Mouse (Mus musculus) forebrain, embryonic 11.5 days (tissue): ENCODE measurements around the gene Ssrp1. TPM values are rescaled to one million over a fixed set of nuclear protein-coding genes. Genes with fewer than 3 reads are reported as not detected.

Experiments used
- ATAC-seq: fragments of 200-750 bp; cut with Nextera tagmentation; replicated peaks from 2 replicates; pipeline ENCODE4 v1.8.0; 2017; ENCODE audit warnings: moderate TSS enrichment; ENCODE audit not compliant: low FRiP score
- DNase-seq: peaks from one replicate; pipeline ENCODE4 v3.0.0-alpha.2; 2017; ENCODE audit warnings: low spot score
- H3K27ac ChIP-seq: fragments of 300-500 bp; sonication (generic); 2 replicates; pipeline ENCODE4 v1.5.1; 2014; ENCODE audit warnings: low read depth, low read length
- H3K27me3 ChIP-seq: fragments of 300-500 bp; sonication (generic); 2 replicates; pipeline ENCODE4 v1.6.1; 2014; ENCODE audit warnings: mild to moderate bottlenecking, low read length, mixed read lengths; ENCODE audit not compliant: control insufficient read depth, insufficient read depth
- H3K36me3 ChIP-seq: fragments of 300-500 bp; sonication (generic); 2 replicates; pipeline ENCODE4 v1.6.1; 2014; ENCODE audit warnings: mild to moderate bottlenecking, low read length, moderate library complexity, mixed read lengths; ENCODE audit not compliant: control insufficient read depth, insufficient read depth
- H3K4me1 ChIP-seq: fragments of 300-500 bp; sonication (generic); replicated peaks from 2 replicates; pipeline ENCODE4 v1.6.1; 2014; ENCODE audit warnings: low read length, mixed read lengths; ENCODE audit not compliant: control insufficient read depth, insufficient read depth
- H3K4me2 ChIP-seq: fragments of 300-500 bp; sonication (generic); 2 replicates; pipeline ENCODE4 v1.6.1; 2014; ENCODE audit warnings: low read depth, mild to moderate bottlenecking, low read length, moderate library complexity, mixed read lengths; ENCODE audit not compliant: severe bottlenecking
- H3K4me3 ChIP-seq: fragments of 300-500 bp; sonication (generic); 2 replicates; pipeline ENCODE4 v1.5.1; 2014; ENCODE audit warnings: low read depth, low read length
- H3K9ac ChIP-seq: fragments of 300-500 bp; sonication (generic); 2 replicates; pipeline ENCODE4 v1.6.1; 2014; ENCODE audit warnings: low read length
- H3K9me3 ChIP-seq: fragments of 300-500 bp; sonication (generic); 2 replicates; pipeline ENCODE4 v1.6.1; 2016; ENCODE audit warnings: low read length, mixed read lengths; ENCODE audit not compliant: control insufficient read depth
- WGBS: fragments of 180-500 bp; shearing (Covaris S2); extraction: QIAGEN DNeasy Blood & Tissue Kit; methylation state at CpG from one replicate; pipeline ENCODE4 v1.1.7; 2014; 5-methylcytosine and 5-hydroxymethylcytosine counted together
- polyA plus RNA-seq: library from polyadenylated mRNA; unstranded; fragments of >200 nt; fragmentation: Nextera tagmentation; extraction: Ambion mirVana; gene quantifications from 2 replicates; pipeline ENCODE4 v1.2.1, GENCODE M21; 2014

Ssrp1 gene
- polyA plus RNA-seq, 1 experiment from 2014 or later = 375 TPM

DNA sequence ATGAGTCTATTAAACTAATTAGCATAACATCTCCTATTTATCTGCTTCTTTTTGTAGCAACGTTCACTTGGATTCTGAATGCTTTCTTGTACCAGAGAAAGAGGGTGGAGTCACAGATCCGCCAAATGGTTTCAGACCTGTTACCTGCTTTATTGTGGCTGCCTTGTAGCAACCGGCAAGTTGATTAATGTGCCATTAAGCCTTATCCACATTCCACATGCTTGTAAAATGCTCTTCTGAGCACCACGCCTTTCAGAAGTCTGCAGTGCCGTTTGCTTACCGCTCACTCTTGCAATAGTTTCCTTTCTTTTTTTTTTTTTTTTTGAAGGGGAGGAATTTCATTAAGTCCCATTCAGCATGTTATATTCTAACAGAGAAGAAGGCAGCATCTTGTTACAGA is 7.1 kb upstream of the Ssrp1 start:
- DNase-seq (no peak), ATAC-seq (no peak)
- no peak overlapping the region for H3K4me2 ChIP-seq
- 81% methylated on average over 6 of the region's 6 CpGs for WGBS
- H3K9me3 ChIP-seq = no peaks in the 10 kb centered on the region
- H3K4me3 ChIP-seq = no peak overlapping the region
- H3K27me3 ChIP-seq = no peaks in the 10 kb centered on the region
- no peaks in the 10 kb centered on the region for H3K4me1 ChIP-seq
- H3K27ac ChIP-seq = no peak overlapping the region
- no peak overlapping the region for H3K9ac ChIP-seq
- no peaks in the 10 kb centered on the region for H3K36me3 ChIP-seq

DNA sequence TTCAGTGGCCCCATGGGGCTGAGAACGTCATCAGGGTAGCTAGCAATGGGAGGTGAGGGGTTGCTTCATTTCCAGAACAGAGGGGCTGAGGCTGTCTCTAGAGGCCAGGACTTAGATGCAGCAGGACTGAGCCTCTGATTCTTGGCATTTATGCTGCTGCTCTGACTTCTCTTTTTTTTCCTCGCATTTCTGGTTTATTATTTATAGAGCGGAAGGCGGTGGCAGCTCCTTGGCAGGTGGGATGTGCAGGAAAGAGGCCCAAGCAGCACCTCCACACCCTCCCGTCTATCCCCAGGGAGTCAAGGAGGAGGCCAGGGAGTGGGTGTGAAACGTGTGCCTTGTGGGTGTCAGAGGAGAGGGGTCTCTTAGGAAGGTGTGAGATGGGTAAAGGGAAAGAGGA is 6.0 kb upstream of the Ssrp1 start:
- Histone ChIP-seq H3K4me3 (no peak overlapping the region), H3K27me3 (no peaks in the 10 kb centered on the region), H3K4me2 (no peak overlapping the region), H3K36me3 (no peaks in the 10 kb centered on the region), H3K27ac (no peak overlapping the region), H3K9me3 (no peaks in the 10 kb centered on the region), H3K4me1 (no peaks in the 10 kb centered on the region), H3K9ac (no peak overlapping the region)
- ATAC-seq (no peak), DNase-seq (no peak)
- WGBS = 73% methylated on average over 6 of the region's 6 CpGs

DNA sequence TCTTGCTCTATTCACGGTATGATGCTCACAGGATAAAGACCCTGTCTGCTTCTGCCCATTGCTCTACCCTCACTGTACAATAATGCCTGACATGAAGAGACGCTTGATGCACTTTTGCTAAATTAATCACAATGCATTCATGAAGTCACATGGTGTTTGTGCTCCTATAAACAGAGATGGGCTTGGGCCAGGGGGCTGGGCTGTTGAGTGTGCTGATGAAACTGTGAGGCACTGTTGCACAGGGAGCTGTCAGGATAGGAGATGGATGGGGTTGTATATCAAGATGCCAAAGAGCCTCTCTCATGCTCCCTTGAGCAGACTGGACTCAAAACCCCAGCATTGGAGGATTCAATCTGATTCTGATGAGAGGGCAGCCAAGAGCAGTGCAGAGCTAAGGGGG is 3.9 kb upstream of the Ssrp1 start:
- no peak for DNase-seq

DNA sequence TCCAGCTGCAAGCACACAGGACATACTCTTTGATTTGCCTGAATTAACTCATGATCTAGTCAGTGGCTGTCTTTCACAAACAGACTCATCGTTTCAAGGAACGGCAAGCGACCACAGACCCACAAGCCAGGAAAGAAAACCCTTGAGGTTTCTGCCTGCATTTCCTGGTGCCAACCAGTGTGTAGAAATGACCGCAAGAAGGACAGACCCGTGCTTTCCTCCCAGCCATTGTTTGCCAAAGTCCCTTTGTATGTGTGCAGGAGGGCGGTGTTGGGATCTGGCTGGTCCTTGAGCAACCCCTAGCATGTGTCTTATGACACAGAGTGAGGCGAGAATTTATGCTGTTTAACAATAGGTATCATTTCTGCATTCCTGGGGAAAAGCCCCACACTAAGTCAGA is 2.9 kb upstream of the Ssrp1 start:
- Histone ChIP-seq H3K36me3 (no peaks in the 10 kb centered on the region), H3K4me3 (no peak overlapping the region), H3K9me3 (no peaks in the 10 kb centered on the region), H3K27ac (no peak overlapping the region), H3K4me1 (peaks cover 10% of the 10 kb centered on the region), H3K27me3 (no peaks in the 10 kb centered on the region), H3K9ac (no peak overlapping the region), H3K4me2 (no peak overlapping the region)
- 84% methylated on average over 7 of the region's 7 CpGs for WGBS
- DNase-seq (no peak), ATAC-seq (no peak)

More for the DNA sequence above, 3.9 kb upstream of the Ssrp1 start:
- Histone ChIP-seq H3K9ac (no peak overlapping the region), H3K27ac (no peak overlapping the region), H3K4me3 (no peak overlapping the region), H3K9me3 (no peaks in the 10 kb centered on the region), H3K27me3 (no peaks in the 10 kb centered on the region), H3K4me1 (peaks cover 4% of the 10 kb centered on the region), H3K4me2 (no peak overlapping the region), H3K36me3 (no peaks in the 10 kb centered on the region)
- WGBS = 92% methylated on average over 2 of the region's 2 CpGs
- no peak for ATAC-seq

DNA sequence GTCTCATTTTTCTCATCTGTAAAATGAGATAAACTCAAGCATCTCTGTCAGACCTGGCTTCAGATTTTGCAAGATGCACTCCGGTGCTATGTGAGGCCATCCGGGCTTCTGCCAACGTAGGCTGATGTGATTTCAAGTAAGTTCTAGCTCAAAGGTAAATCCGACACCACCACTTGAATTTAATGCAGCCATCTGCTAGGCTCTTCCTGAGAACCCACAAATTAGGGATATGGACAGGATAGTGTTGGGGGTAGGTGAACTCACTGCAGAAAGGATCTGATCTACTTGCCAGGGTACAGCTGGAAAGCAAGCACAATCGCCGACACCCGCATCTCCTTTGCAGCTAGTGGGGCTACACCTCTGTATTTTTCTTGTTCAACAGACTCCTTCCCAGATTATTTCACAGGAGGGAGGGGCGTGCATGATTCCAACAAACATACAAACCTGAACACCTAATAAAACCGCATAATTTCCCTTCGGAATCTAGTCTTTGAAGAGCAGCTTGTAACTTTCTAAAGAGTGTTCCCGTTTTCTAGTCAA is 457 bp upstream of the Ssrp1 start:
- peak; percentile 47 for ATAC-seq
- no peaks in the 10 kb centered on the region for H3K9me3 ChIP-seq
- peaks cover 10% of the 10 kb centered on the region for H3K4me1 ChIP-seq
- H3K36me3 ChIP-seq = peaks cover 16% of the 10 kb centered on the region
- peak overlapping the region; percentile 97 for H3K9ac ChIP-seq
- no peaks in the 10 kb centered on the region for H3K27me3 ChIP-seq
- peak overlapping the region; percentile 66 for H3K4me2 ChIP-seq
- H3K27ac ChIP-seq = 0 out of 2 replicates have a peak overlapping the region, but pooled peaks have one; percentile 31
- H3K4me3 ChIP-seq = peak overlapping the region; percentile 80
- peak; percentile 64 for DNase-seq
- WGBS = 10% methylated on average over 11 of the region's 11 CpGs

- Histone ChIP-seq H3K4me2 (peak overlapping the region; percentile 88), H3K27ac (no peak overlapping the region), H3K4me3 (peak overlapping the region; percentile 80), H3K36me3 (peaks cover 25% of the 10 kb centered on the region), H3K9me3 (no peaks in the 10 kb centered on the region), H3K9ac (peak overlapping the region; percentile 97), H3K27me3 (no peaks in the 10 kb centered on the region), H3K4me1 (peaks cover 10% of the 10 kb centered on the region)
- DNase-seq (no peak), ATAC-seq (no peak)
- WGBS = 84% methylated on average over 13 of the region's 13 CpGs
These were observed 1.3 kb downstream of the Ssrp1 start for GRCm38 (mm10) chr2:85038336-85038735.

DNA sequence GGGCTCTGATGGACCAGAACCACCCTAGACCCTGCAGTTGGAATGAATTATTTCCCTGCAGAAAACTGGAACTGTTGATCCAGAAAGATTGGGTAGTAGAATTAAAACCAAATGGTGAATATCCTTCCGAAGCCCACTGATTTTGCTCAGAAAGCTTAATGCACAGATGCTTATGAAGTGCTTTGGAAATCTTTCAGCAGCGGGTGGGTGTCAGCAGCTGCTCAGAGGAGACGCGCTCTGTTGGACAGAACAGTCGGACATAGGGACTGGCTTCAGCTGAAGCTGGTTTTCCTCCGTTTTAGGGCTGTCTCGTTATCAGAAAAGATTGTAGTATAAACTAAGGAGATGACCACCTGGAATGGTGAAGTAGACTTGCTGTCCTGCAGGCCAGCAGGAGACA is 6.6 kb downstream of the Ssrp1 start:
- no peaks in the 10 kb centered on the region for H3K9me3 ChIP-seq
- no peak overlapping the region for H3K4me3 ChIP-seq
- peaks cover 9% of the 10 kb centered on the region for H3K4me1 ChIP-seq
- no peak overlapping the region for H3K4me2 ChIP-seq
- peaks cover 30% of the 10 kb centered on the region for H3K36me3 ChIP-seq
- H3K27ac ChIP-seq = no peak overlapping the region
- DNase-seq (no peak), ATAC-seq (no peak)
- no peak overlapping the region for H3K9ac ChIP-seq
- H3K27me3 ChIP-seq = no peaks in the 10 kb centered on the region
- WGBS = 93% methylated on average over 7 of the region's 7 CpGs

GRCm38 (mm10) chr2:85046222-85046621 is 9.2 kb downstream of the Ssrp1 start:
- H3K9ac ChIP-seq = no peak overlapping the region
- ATAC-seq (no peak), DNase-seq (no peak)
- WGBS = 82% methylated on average over 8 of the region's 8 CpGs
- H3K27ac ChIP-seq = no peak overlapping the region
- no peaks in the 10 kb centered on the region for H3K9me3 ChIP-seq
- peaks cover 28% of the 10 kb centered on the region for H3K4me1 ChIP-seq
- H3K36me3 ChIP-seq = peaks cover 18% of the 10 kb centered on the region
- H3K27me3 ChIP-seq = no peaks in the 10 kb centered on the region
- H3K4me3 ChIP-seq = no peak overlapping the region
- H3K4me2 ChIP-seq = no peak overlapping the region

- peaks cover 9% of the 10 kb centered on the region for H3K36me3 ChIP-seq
- no peaks in the 10 kb centered on the region for H3K27me3 ChIP-seq
- H3K27ac ChIP-seq = no peak overlapping the region; the same call in 1 of the 2 replicates
- peak overlapping the region; percentile 60 for H3K4me2 ChIP-seq
- H3K4me1 ChIP-seq = peaks cover 28% of the 10 kb centered on the region
- no peak for ATAC-seq
- no peaks in the 10 kb centered on the region for H3K9me3 ChIP-seq
- peak overlapping the region; percentile 45 for H3K9ac ChIP-seq
- DNase-seq = no peak
- peak overlapping the region; percentile 66 for H3K4me3 ChIP-seq
- 57% methylated on average over 10 of the region's 10 CpGs for WGBS
These were observed 10.0 kb downstream of the Ssrp1 start for GRCm38 (mm10) chr2:85047081-85047480.
